ENCODE assay signal across 8 mouse cellular contexts in the genomic region with DNA sequence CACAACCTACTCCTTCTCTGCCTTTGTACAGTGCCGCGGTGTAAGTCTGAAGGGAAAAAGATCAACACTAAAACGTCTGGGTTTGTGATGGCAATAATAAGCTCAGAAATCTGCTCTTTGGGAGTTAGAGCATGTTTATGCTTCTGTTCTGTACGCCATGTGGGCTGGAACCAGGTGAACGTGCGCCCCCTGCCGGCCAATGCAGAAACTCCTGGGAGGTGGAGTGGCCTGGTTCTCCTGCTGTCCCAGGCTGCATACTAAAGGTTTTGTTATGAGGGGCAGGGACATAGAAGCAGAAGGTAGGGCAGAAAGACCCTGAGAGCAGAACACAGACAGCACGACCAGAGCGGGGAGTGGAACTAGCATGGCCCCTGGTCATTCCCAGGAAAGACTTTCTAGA. TPM values are rescaled to one million over a fixed set of nuclear protein-coding genes. Genes with fewer than 3 reads are reported as not detected.
DNase-seq lines count a peak whose midpoint lies in the region; ATAC-seq and TF ChIP-seq lines count a peak whose summit lies in the region.

No protein-coding gene starts in this region.

- TF ChIP-seq CTCF in gastrocnemius, adult 2 months (IDR thresholded peaks at IDR 0.05), result peak; percentile 80

- intact Hi-C loops in gastrocnemius, adult 2 months (cut with DNase I), result no loop called here

- peak overlapping the region; percentile 46 for H3K4me2 ChIP-seq in hindbrain, embryonic 16.5 days (ENCODE audit: low read length)

- no peaks in the 10 kb centered on the region for H3K36me3 ChIP-seq in hindbrain, embryonic 16.5 days (ENCODE audit: control insufficient read depth, insufficient read depth, low read length)

- no peaks in the 10 kb centered on the region for H3K4me1 ChIP-seq in hindbrain, embryonic 16.5 days (ENCODE audit: control insufficient read depth, insufficient read depth, low read depth, low read length)

- no peaks in the 10 kb centered on the region for H3K27me3 ChIP-seq in hindbrain, embryonic 16.5 days (replicated peaks; ENCODE audit: control insufficient read depth, insufficient read depth, low read length)

- 7% methylated on average over 9 of the region's 9 CpGs for WGBS in hindbrain, embryonic 16.5 days

- H3K9me3 ChIP-seq in hindbrain, embryonic 16.5 days (ENCODE audit: control insufficient read depth, low read length), result no peaks in the 10 kb centered on the region

- H3K27ac ChIP-seq in gastrocnemius, adult 2 months, result no peak overlapping the region
- no peak overlapping the region for H3K27ac ChIP-seq in hindbrain, embryonic 16.5 days (ENCODE audit: low read depth, low read length)

- peak; percentile 81 for DNase-seq in ZHBTc4 (ENCODE audit: low read depth, low spot score)
- peak; percentile 68 to 76 for DNase-seq in cerebellum, postnatal 4 days (ENCODE audit: low spot score in 2 of 2)
- peak; percentile 78 for DNase-seq in gastrocnemius, adult 2 months
- DNase-seq in left cerebral cortex, adult 18-20 months (ENCODE audit: low spot score in 2 of 2), result peak; percentile 72 to 79
- DNase-seq in lung, postnatal 4 days, result peak; percentile 63 to 80
- DNase-seq in right cerebral cortex, postnatal 10 days (ENCODE audit: low spot score in 2 of 2), result peak; percentile 56 to 79
- DNase-seq in urinary bladder, postnatal 14 days (ENCODE audit: low spot score), result peak; percentile 81

- H3K9ac ChIP-seq in hindbrain, embryonic 16.5 days (ENCODE audit: low read depth, low read length), result no peak overlapping the region

- no peak overlapping the region for H3K4me3 ChIP-seq in gastrocnemius, adult 2 months
- no peak overlapping the region for H3K4me3 ChIP-seq in hindbrain, embryonic 16.5 days (ENCODE audit: low read length)

- peak; percentile 97 for ATAC-seq in hindbrain, embryonic 16.5 days

RNA-seq across cellular contexts. Expression of a gene that starts 10.2 kb away (rescaled TPM):
- 1 to 10 TPM in 1 of 2 experiments, under 1 TPM in 1; 0.87 to 2.0 TPM for total RNA-seq in gastrocnemius, adult 2 months (2021)
- not detected in 2 replicates for polyA plus RNA-seq in hindbrain, embryonic 16.5 days (2015; fragmentation: Nextera tagmentation; extraction: Ambion mirVana)
- not detected for total RNA-seq in left cerebral cortex, adult 18-20 months (2021)
